Mouse (Mus musculus): ENCODE data around the gene Cux2.

The Cux2 gene

GRCm38 (mm10) chr5:121962974-121963373, 86.9 kb downstream of the Cux2 start:
- DNase-seq (ENCODE audit: low read depth, low spot score): no peak

- no peak for DNase-seq (ENCODE audit: low read depth, low spot score)
Measured at GRCm38 (mm10) chr5:121962359-121962758, 87.5 kb downstream of the Cux2 start.

- no peak for DNase-seq (ENCODE audit: low read depth, low spot score)
Measured at GRCm38 (mm10) chr5:121961256-121961655, 88.6 kb downstream of the Cux2 start.

- no peak for DNase-seq (ENCODE audit: low read depth, low spot score)
Measured at GRCm38 (mm10) chr5:121959688-121960087, 90.2 kb downstream of the Cux2 start.

- DNase-seq (ENCODE audit: low read depth, low spot score): no peak
Measured at GRCm38 (mm10) chr5:121958551-121958950, 91.4 kb downstream of the Cux2 start.

- no peak for DNase-seq (ENCODE audit: low read depth, low spot score)
Measured at GRCm38 (mm10) chr5:121955806-121956205, 94.1 kb downstream of the Cux2 start.

DNA sequence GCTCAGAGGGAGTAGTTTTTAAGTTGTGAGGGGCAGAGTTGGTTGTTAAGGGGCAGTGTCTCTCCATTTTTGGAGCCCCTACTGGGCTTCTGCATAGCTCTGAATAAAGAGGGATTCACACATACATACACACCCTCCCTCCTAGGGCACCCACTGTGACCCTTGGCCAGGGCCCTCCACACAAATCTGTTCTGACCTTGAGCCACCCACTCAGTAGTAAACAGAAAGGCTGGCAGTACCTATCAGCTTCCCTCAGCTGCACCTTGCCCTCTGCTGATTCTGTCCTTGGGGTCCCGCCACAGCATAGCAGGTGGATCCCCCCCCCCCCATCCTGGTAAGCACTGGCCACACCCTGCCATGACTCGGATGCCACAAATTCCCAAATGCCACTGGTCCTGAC, 99.7 kb downstream of the Cux2 start:
- DNase-seq (ENCODE audit: low read depth, low spot score): no peak

- DNase-seq (ENCODE audit: low read depth, low spot score): no peak
Measured at GRCm38 (mm10) chr5:121949050-121949443, 100.9 kb downstream of the Cux2 start.

- DNase-seq (ENCODE audit: low read depth, low spot score): no peak
Measured at GRCm38 (mm10) chr5:121948302-121949049, 101.4 kb downstream of the Cux2 start.

DNA sequence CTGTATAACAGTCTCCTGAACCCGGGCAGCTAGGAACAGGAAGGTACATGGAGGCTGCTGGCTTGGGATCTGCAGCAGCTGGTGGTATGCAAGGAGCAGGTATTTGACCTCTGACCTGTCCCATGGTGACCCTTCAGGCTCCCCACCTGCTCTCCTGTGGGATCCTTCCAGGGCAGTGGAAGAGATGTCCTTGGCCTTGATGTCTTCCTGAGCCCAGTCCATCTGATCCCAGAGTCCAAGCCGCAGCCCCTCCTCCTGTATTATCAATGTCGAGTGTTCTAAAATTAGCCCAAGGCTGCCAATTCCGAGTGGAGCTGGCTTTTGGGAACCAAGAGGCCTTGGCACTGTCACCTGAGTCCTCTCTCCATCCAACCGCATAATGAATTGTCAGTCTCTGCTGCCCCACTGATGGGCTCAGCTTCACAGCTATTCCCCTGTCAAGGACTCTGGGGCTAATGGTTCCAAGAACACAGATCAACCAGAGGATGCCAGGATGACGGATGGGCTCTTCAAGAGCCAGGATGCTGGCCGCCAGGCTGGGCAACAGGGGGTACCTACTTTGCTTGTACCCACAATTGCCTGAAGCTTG, 103.2 kb downstream of the Cux2 start:
- DNase-seq (ENCODE audit: low read depth, low spot score): no peak

GRCm38 (mm10) chr5:121945819-121946218, 104.1 kb downstream of the Cux2 start:
- DNase-seq (ENCODE audit: low read depth, low spot score): no peak

GRCm38 (mm10) chr5:121944021-121944790, 105.7 kb downstream of the Cux2 start:
- DNase-seq (ENCODE audit: low read depth, low spot score): no peak

DNA sequence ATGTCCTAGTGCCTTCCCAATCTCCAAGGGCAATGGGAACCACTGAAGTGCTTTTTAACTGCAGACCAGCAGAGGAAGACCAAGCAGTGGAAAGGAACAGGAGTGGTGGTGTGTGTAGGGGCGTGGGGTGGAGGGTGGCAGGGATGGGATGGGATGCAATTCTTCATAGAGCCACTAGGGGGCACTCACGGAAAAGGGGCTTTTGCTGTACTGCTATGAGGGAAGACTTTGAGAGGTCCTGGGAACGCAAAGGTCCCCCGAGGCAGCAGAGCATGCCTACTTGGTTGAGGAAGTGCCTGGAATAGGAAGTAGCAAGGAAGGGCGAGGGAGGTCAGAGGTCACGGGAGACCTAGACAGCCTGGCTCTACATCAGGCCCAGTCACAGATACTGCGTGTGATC, 106.4 kb downstream of the Cux2 start:
- no peak for DNase-seq (ENCODE audit: low read depth, low spot score)

DNA sequence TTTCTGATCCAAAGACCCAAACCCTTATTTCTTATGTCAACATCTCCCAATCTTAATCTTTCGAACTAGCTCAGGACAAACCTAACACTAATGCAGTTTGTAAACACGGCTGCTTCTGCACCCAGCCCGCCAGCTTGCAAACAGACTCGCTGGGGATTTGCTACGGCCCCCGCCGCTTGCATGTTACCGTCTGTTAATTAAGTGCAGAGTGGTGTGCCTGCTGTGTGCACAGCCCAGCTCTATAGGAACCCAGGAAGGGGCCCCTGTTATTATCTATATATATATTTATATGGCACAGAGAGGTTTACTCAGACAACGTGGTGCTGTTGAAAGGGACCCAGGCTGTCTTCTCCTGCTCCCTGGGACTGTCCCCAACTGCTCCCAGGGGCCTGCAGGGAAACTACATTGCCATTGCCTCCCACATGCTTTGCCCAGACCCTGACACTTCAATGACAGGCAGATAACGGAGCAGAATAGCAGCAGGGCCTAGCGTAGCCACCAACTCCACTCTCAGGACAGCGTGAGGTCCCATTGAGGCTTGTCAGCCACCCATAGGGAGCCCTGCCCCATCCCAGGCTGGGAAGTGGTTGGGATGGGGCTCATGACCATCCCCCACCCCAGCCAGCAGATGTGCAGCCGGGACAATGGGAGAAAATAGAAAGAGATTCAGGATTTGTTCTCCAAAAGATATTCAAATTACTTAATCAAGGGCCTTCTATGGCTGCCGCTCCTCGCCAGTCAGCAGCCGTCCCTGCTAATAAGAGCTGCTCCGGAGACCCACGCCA, 111.6 kb downstream of the Cux2 start:
- DNase-seq (ENCODE audit: low read depth, low spot score): no peak

- DNase-seq (ENCODE audit: low read depth, low spot score): no peak
Measured at GRCm38 (mm10) chr5:121930261-121930660, 119.6 kb downstream of the Cux2 start.

DNA sequence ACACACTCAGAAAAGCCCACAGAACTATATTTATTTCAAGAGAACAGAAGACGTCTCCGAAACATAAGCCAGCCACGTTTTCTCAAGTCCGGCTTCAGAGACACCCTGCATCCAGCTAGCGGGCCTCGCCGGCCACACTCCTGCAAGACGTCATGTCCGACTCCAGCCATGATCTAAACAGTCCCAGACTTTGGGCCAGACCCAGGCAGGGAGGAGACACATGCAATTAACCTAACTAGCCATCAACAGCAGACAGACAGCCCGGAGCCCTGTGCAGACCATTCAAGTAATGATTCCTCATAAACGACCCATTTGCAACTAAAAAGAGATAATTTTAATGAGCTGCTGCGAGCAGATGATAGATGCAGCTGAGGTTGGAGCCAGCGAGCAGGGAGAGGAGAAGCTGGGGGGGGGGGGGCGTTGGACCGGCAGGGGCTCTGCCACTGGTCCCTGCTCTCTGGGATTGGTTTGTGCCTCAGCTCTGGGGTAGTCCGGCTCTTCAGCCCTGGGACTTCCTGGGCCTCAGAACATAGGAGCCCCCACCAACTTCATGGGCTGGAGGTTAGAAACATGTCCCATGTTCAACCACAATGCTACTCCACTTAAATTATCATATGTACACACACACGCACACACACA, 121.4 kb downstream of the Cux2 start:
- DNase-seq (ENCODE audit: low read depth, low spot score): no peak

- no peak for DNase-seq (ENCODE audit: low read depth, low spot score)
Measured at GRCm38 (mm10) chr5:121926543-121926814, 123.4 kb downstream of the Cux2 start.

- DNase-seq (ENCODE audit: low read depth, low spot score): no peak
Measured at GRCm38 (mm10) chr5:121925751-121926542, 124.0 kb downstream of the Cux2 start.

DNA sequence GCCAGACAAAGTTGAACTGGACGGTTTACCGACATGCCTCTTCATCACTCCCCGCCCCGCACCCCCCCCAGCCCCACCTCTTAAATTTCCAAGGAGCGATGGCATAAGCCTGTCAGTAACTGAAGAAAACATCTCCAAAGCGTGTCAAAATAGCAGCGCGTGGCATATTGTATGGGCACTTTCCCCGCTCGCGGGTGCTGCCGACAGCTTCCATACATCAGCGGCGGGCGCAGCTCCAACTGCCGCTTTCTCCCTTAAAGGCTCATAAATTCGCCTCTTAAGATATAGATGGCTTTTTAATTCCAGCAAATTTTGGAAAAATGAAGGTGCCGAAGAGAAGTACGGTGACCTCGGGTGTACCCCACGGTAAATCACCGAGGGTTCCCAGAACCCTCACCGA, 124.6 kb downstream of the Cux2 start:
- no peak for DNase-seq (ENCODE audit: low read depth, low spot score)

DNA sequence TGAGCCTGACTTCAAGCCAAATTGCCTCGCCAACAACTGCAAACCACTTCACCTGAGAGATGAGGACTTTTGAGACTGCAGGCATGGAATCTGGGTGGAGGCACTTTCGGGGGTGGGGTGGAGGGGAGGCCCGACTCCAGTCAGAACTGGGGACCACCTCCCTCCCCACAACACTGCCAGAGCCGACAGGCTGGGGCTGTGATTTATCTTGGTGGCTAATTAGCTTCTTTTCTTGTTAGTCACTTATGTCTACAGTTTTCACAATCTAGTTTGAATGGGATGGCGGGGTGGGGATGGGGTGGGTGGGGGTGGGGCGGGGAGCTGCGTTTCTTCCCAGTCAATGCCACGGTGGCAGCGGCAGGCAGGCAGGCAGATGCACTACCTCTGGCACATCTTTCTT, 125.5 kb downstream of the Cux2 start:
- no peak for DNase-seq (ENCODE audit: low read depth, low spot score)

Measured in WW6 (cell line).